In genomic region chr1:131652670-131653443, GRCm38 (mm10) we compare ENCODE assay signal across 23 mouse cellular contexts. TPM values are rescaled to one million over a fixed set of nuclear protein-coding genes. Genes with fewer than 3 reads are reported as not detected.
DNase-seq lines count a peak whose midpoint lies in the region; ATAC-seq and TF ChIP-seq lines count a peak whose summit lies in the region.
"Had no signal": no experiment of that assay in that cellular context is flagged by ENCODE, and none has a peak within 500 bp of the region (broad histone marks: within the 10 kb centered on the region; RNA-seq: fewer than 3 reads in every experiment).

No protein-coding gene starts in this region.

- H3K4me2 ChIP-seq in hindbrain, embryonic 13.5 days = no peak overlapping the region
- H3K4me2 ChIP-seq in hindbrain, postnatal 0 days (ENCODE audit: low read depth, low read length) = no peak overlapping the region
- H3K4me2 ChIP-seq: forebrain, embryonic 12.5 days; midbrain, embryonic 15.5 days had no signal

- H3K27me3 ChIP-seq in hindbrain, embryonic 13.5 days = no peaks in the 10 kb centered on the region
- H3K27me3 ChIP-seq in hindbrain, postnatal 0 days (ENCODE audit: insufficient read depth, low read length) = no peaks in the 10 kb centered on the region
- H3K27me3 ChIP-seq in G1E (ENCODE audit: insufficient read depth, low read length) = no peaks in the 10 kb centered on the region
- H3K27me3 ChIP-seq: forebrain, embryonic 12.5 days; midbrain, embryonic 15.5 days had no signal

- no peak overlapping the region for H3K4me3 ChIP-seq in hindbrain, embryonic 13.5 days
- H3K4me3 ChIP-seq in hindbrain, postnatal 0 days (ENCODE audit: low read length) = no peak overlapping the region
- peak overlapping the region; percentile 49; the same call in 1 of the 2 replicates for H3K4me3 ChIP-seq in G1E (ENCODE audit: low read depth, low read length)
- H3K4me3 ChIP-seq: forebrain, embryonic 12.5 days; heart, adult 2 months; midbrain, embryonic 15.5 days had no signal

- intact Hi-C loops in left cerebral cortex, postnatal 10 days (cut with DNase I) = no loop called here

- H3K4me1 ChIP-seq in hindbrain, embryonic 13.5 days (replicated peaks) = peaks cover 9% of the 10 kb centered on the region
- H3K4me1 ChIP-seq in hindbrain, postnatal 0 days (ENCODE audit: insufficient read depth, low read length) = no peaks in the 10 kb centered on the region
- H3K4me1 ChIP-seq in G1E (ENCODE audit: insufficient read depth, low read depth, low read length) = peaks cover 61% of the 10 kb centered on the region

- 0 out of 2 replicates have a peak overlapping the region, but pooled peaks have one; percentile 26 for H3K9ac ChIP-seq in hindbrain, embryonic 13.5 days
- no peak overlapping the region for H3K9ac ChIP-seq in hindbrain, postnatal 0 days (replicated peaks; ENCODE audit: low read length)
- H3K9ac ChIP-seq: forebrain, embryonic 12.5 days; midbrain, embryonic 15.5 days had no signal

- no peaks in the 10 kb centered on the region for H3K9me3 ChIP-seq in hindbrain, embryonic 13.5 days
- no peaks in the 10 kb centered on the region for H3K9me3 ChIP-seq in hindbrain, postnatal 0 days (ENCODE audit: low read length)
- no peaks in the 10 kb centered on the region for H3K9me3 ChIP-seq in G1E (replicated peaks)
- H3K9me3 ChIP-seq: forebrain, embryonic 12.5 days; midbrain, embryonic 15.5 days had no signal

- 79% methylated on average over 12 of the region's 12 CpGs for WGBS in hindbrain, embryonic 13.5 days
- WGBS in hindbrain, postnatal 0 days = 55% methylated on average over 11 of the region's 12 CpGs

- DNase-seq in hindbrain, postnatal 0 days (ENCODE audit: low spot score) = no peak
- DNase-seq in CD4-positive helper T cell, adult 2 months (ENCODE audit: low read depth, low spot score) = peak; percentile 85
- no peak for DNase-seq in G1E (ENCODE audit: low spot score)
- peak; percentile 74 for DNase-seq in naive thymus-derived CD4-positive, alpha-beta T cell, adult 2 months (ENCODE audit: low read depth)
- no peak for DNase-seq in left cerebral cortex, adult 11 months (ENCODE audit: low spot score)
- DNase-seq in left cerebral cortex, postnatal 10 days (ENCODE audit: extremely low spot score in 1 of 2, low spot score in 2 of 2) = no peak
- DNase-seq: adrenal gland, postnatal 14 days; cerebellum, adult 9-11 months; embryo, embryonic 11 days; heart, adult 2 months; kidney, adult 11 months; kidney, postnatal 36 days; liver; lung, adult 2 months; right cerebral cortex, postnatal 14 days; thymus, postnatal 4 days had no signal

- no peak overlapping the region for H3K27ac ChIP-seq in hindbrain, embryonic 13.5 days
- no peak overlapping the region for H3K27ac ChIP-seq in hindbrain, postnatal 0 days
- H3K27ac ChIP-seq: forebrain, embryonic 12.5 days; heart, adult 2 months; midbrain, embryonic 15.5 days had no signal

- no peaks in the 10 kb centered on the region for H3K36me3 ChIP-seq in hindbrain, embryonic 13.5 days
- no peaks in the 10 kb centered on the region for H3K36me3 ChIP-seq in hindbrain, postnatal 0 days (ENCODE audit: insufficient read depth, low read length)
- peaks cover 42% of the 10 kb centered on the region for H3K36me3 ChIP-seq in G1E (replicated peaks)
- H3K36me3 ChIP-seq: forebrain, embryonic 12.5 days; midbrain, embryonic 15.5 days had no signal

- TF ChIP-seq CTCF in hindbrain, postnatal 0 days (IDR thresholded peaks at IDR 0.05; ENCODE audit: low read depth) = no peak
- TF ChIP-seq CTCF in G1E (IDR thresholded peaks at IDR 0.05; ENCODE audit: low read depth, low read length) = no peak

- ATAC-seq in hindbrain, embryonic 13.5 days (ENCODE audit: low FRiP score) = no peak
- no peak for ATAC-seq in hindbrain, postnatal 0 days
- peak; percentile 46; the same call in 1 of the 2 replicates for ATAC-seq in G1E (ENCODE audit: extremely low read depth, insufficient number of reproducible peaks, low FRiP score, poor library complexity, severe bottlenecking)
- ATAC-seq: midbrain, embryonic 15.5 days had no signal

RNA-seq across cellular contexts. Expression of gene Ctse, which starts 14.8 kb away (rescaled TPM):
- 0.10 TPM in 1 of 2 replicates, not detected in the other for polyA plus RNA-seq in hindbrain, embryonic 13.5 days (2015; fragmentation: Nextera tagmentation; extraction: Ambion mirVana)
- not detected in 2 replicates for total RNA-seq in hindbrain, postnatal 0 days (2014; rRNA removed)
- polyA plus RNA-seq in hindbrain, postnatal 0 days (2015; fragmentation: Nextera tagmentation; extraction: Ambion mirVana) = not detected in 2 replicates
- total RNA-seq in G1E (2014; fragmentation: Nextera tagmentation) (1,974 and 2,087 TPM in 2 replicates), G1E (2017) (482 and 539 TPM in 2 replicates)
- polyA plus RNA-seq in G1E (2012) = 163 and 246 TPM in 2 replicates
- total RNA-seq in left cerebral cortex, postnatal 10 days (2021) = under 1 TPM in 1 of 2 experiments, not detected in 1; 0.22 TPM
- total RNA-seq: left cerebral cortex, postnatal 25 days had no signal
- polyA plus RNA-seq: forebrain, embryonic 12.5 days had no signal

RNA-seq across cellular contexts. Expression of gene Rab7b, which starts 35.6 kb away (rescaled TPM):
- 0.79 and 1.2 TPM in 2 replicates for polyA plus RNA-seq in hindbrain, embryonic 13.5 days (2015; fragmentation: Nextera tagmentation; extraction: Ambion mirVana)
- total RNA-seq in hindbrain, postnatal 0 days (2014; rRNA removed) = 0.10 and 2.8 TPM in 2 replicates
- 1.2 and 1.6 TPM in 2 replicates for polyA plus RNA-seq in hindbrain, postnatal 0 days (2015; fragmentation: Nextera tagmentation; extraction: Ambion mirVana)
- not detected in 2 replicates for total RNA-seq in G1E (2014; fragmentation: Nextera tagmentation)
- total RNA-seq in G1E (2017) = 0.38 and 0.93 TPM in 2 replicates
- 0.03 TPM in 1 of 2 replicates, not detected in the other for polyA plus RNA-seq in G1E (2012)
- 1 to 10 TPM; 2.3 to 2.4 TPM for total RNA-seq in left cerebral cortex, postnatal 10 days (2021)

RNA-seq across cellular contexts. Expression of gene Avpr1b, which starts 53.8 kb away (rescaled TPM):
- not detected in 2 replicates for polyA plus RNA-seq in hindbrain, embryonic 13.5 days (2015; fragmentation: Nextera tagmentation; extraction: Ambion mirVana)
- not detected in 2 replicates for total RNA-seq in hindbrain, postnatal 0 days (2014; rRNA removed)
- polyA plus RNA-seq in hindbrain, postnatal 0 days (2015; fragmentation: Nextera tagmentation; extraction: Ambion mirVana) = not detected in 2 replicates
- not detected in 2 replicates for total RNA-seq in G1E (2014; fragmentation: Nextera tagmentation)
- 0.17 and 0.33 TPM in 2 replicates for total RNA-seq in G1E (2017)
- not detected in 2 replicates for polyA plus RNA-seq in G1E (2012)
- total RNA-seq in left cerebral cortex, postnatal 10 days (2021) = under 1 TPM in 1 of 2 experiments, not detected in 1; 0.17 TPM
- total RNA-seq: gastrocnemius, adult 18-20 months; heart, adult 2 months; hematopoietic stem cell, adult 5-6 weeks; left cerebral cortex, postnatal 25 days had no signal
- polyA plus RNA-seq: forebrain, embryonic 12.5 days; heart, adult 2 months; lung, adult 2 months; midbrain, embryonic 15.5 days; stomach, embryonic 14.5 days had no signal

Comparison
In these comparisons a context has a peak if more than half of its experiments do, and no peak if none do; other contexts are left out.
1. DNase-seq: peak in CD4-positive helper T cell, adult 2 months (single experiment) and naive thymus-derived CD4-positive, alpha-beta T cell, adult 2 months (single experiment); none in hindbrain, postnatal 0 days (single experiment), G1E (single experiment), left cerebral cortex, adult 11 months (single experiment) and left cerebral cortex, postnatal 10 days (0 of 2).
2. RNA of gene Ctse, which starts 14.8 kb away (total RNA-seq): 482 to 2,087 TPM in G1E; 0.22 TPM in left cerebral cortex, postnatal 10 days and not detected in hindbrain, postnatal 0 days; every median in the first group is over 100 times any median in the second.